Mouse (Mus musculus): ENCODE data around the gene Arfip1. TPM values are rescaled to one million over a fixed set of nuclear protein-coding genes. Genes with fewer than 3 reads are reported as not detected.

Gene Arfip1
- 37.2 and 38.5 TPM in 2 replicates for polyA plus RNA-seq (2014; fragmentation: Nextera tagmentation; extraction: Ambion mirVana)

DNA sequence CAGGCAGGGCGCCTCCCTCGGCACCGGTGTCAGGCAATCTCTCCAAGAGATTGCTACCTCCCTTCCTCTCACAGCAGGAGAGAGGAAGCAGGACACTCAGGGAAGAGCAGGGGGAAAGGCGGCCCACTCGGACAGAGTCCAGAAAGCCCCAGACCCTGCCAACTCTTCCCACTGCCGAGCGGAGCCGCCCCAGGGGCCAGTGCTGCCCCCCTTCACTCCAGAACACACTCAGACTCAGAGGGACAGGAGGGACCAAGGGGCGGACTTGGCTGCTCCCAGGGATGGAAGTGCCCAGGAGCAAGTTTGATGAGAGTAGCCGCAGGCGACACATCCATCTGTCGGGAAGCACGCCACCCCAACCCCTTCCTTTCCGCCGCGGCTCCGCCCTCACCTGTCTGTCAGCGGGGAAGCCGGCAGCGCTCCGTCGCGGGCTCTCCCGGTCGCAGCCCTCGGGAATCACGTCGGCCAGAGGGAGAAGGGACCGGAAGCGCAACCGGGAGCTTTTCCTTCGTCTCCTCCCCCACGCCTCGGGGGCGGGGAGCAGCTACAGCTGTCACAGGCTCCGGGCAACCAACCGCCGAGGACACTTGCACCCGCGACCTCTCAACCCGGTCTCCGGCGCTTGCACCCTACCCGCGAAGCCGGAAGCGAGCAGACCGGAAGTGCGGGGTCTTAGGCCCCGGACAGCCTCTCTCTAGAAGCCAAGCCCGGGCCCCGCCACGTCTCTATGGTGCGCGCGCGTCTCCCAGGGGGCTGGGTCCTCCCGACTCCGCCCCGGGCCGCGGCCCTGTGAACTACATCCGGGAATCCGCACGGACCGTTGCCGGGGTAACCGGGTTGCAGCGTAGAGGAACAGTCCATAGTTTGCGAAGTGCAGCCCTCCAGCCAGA lies at the start of gene Arfip1:
Gene Arfip1, minus strand, starts transcription at position 603 of the 890 bp plus-strand sequence.
- Histone ChIP-seq H3K4me2 (ENCODE audit: low read depth, severe bottlenecking) (peak within 1 kb of the TSS; percentile 65), H3K9me3 (ENCODE audit: control insufficient read depth, low read length) (no peaks in the 10 kb centered on the region), H3K4me1 (ENCODE audit: control insufficient read depth, insufficient read depth, low read length) (peaks cover 8% of the 10 kb centered on the region; the same call in 1 of the 2 replicates), H3K27ac (replicated peaks; ENCODE audit: low read depth, low read length) (peak within 1 kb of the TSS; percentile 49), H3K4me3 (ENCODE audit: low read depth, low read length) (peak within 1 kb of the TSS; percentile 91), H3K36me3 (ENCODE audit: control insufficient read depth, insufficient read depth, low read length) (no peaks in the 10 kb centered on the region), H3K9ac (ENCODE audit: low read length) (peak within 1 kb of the TSS; percentile 79), H3K27me3 (ENCODE audit: control insufficient read depth, insufficient read depth, low read length) (no peaks in the 10 kb centered on the region)
- DNase-seq (ENCODE audit: low spot score) (peak; percentile 99), ATAC-seq (ENCODE audit: insufficient number of reproducible peaks, low FRiP score, low TSS enrichment, low read depth) (peak; percentile 98)
- WGBS: under 1% methylated on average over 59 of the region's 70 CpGs

DNA sequence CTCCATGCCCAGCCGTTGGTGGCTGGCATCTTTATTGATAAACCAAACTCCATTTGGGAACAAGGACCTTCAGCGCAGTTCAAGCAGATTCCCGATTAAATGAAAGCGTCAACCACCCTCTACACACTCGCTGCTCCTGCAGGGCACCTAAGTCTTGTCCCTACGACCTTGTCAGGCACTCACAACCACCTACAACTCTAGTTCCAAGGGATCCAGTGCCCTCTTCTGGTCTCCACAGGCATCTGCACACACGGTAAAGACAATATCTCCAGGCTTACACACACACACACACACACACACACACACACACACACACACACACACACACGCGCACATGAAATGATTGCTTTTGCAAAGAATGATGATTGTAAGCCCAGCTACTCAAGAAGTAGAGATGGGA lies 49.2 kb upstream of the Arfip1 start:
- no peak for ATAC-seq (ENCODE audit: insufficient number of reproducible peaks, low FRiP score, low TSS enrichment, low read depth)
- DNase-seq (ENCODE audit: low spot score): no peak
- Histone ChIP-seq H3K27ac (replicated peaks; ENCODE audit: low read depth, low read length) (no peak overlapping the region), H3K36me3 (ENCODE audit: control insufficient read depth, insufficient read depth, low read length) (no peaks in the 10 kb centered on the region), H3K4me1 (ENCODE audit: control insufficient read depth, insufficient read depth, low read length) (no peaks in the 10 kb centered on the region), H3K4me3 (ENCODE audit: low read depth, low read length) (no peak overlapping the region), H3K27me3 (ENCODE audit: control insufficient read depth, insufficient read depth, low read length) (no peaks in the 10 kb centered on the region), H3K9me3 (ENCODE audit: control insufficient read depth, low read length) (no peaks in the 10 kb centered on the region), H3K4me2 (ENCODE audit: low read depth, severe bottlenecking) (no peak overlapping the region), H3K9ac (ENCODE audit: low read length) (no peak overlapping the region)
- WGBS: 93% methylated on average over 9 of the region's 9 CpGs

DNA sequence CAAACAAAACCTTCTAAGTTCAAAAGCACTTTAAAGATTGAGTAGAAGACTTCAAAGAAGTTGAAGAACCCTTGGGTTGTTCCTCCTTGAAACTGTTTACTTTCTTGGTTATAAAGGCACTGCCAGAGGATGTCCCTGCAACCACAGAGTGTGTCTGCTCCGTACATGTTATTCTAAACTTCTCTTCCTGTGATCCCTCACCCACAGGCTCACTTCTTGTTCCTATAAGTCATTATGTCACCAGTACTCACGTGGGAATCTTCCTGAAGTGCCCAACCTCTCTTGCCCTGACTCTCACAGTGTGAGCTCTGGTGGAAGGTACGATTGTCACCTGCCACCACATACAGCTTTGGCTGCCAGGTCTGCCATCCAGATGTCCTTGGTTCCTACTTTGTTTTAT lies 39.6 kb upstream of the Arfip1 start:
- H3K9me3 ChIP-seq (ENCODE audit: control insufficient read depth, low read length): no peaks in the 10 kb centered on the region
- H3K4me2 ChIP-seq (ENCODE audit: low read depth, severe bottlenecking): no peak overlapping the region
- 28% methylated on average over 3 of the region's 3 CpGs for WGBS
- ATAC-seq (ENCODE audit: insufficient number of reproducible peaks, low FRiP score, low TSS enrichment, low read depth): no peak
- H3K27me3 ChIP-seq (ENCODE audit: control insufficient read depth, insufficient read depth, low read length): no peaks in the 10 kb centered on the region
- H3K4me1 ChIP-seq (ENCODE audit: control insufficient read depth, insufficient read depth, low read length): no peaks in the 10 kb centered on the region
- no peak overlapping the region for H3K9ac ChIP-seq (ENCODE audit: low read length)
- no peaks in the 10 kb centered on the region for H3K36me3 ChIP-seq (ENCODE audit: control insufficient read depth, insufficient read depth, low read length)
- no peak for DNase-seq (ENCODE audit: low spot score)
- no peak overlapping the region for H3K27ac ChIP-seq (replicated peaks; ENCODE audit: low read depth, low read length)
- no peak overlapping the region for H3K4me3 ChIP-seq (ENCODE audit: low read depth, low read length)

DNA sequence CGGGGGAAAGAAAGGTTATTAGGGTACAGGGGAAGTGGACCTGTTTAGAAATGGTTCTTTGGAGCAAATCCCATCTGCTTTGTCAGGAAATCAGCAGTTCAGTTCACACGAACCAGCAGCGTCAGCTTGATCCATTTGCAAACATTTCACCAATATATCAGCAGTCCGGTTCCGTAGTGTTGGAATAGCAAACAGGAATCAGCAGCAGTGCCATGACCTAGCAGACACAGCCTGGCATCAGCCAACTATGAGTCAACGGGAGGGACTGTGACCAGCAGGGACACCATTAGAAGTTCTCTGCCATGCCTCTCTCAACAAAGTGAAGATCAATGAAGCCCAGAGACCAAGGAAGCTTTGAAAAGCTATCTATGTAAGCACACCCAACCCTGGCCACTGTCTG lies 37.3 kb upstream of the Arfip1 start:
- no peak for DNase-seq (ENCODE audit: low spot score)
- H3K4me3 ChIP-seq (ENCODE audit: low read depth, low read length): no peak overlapping the region
- H3K9ac ChIP-seq (ENCODE audit: low read length): no peak overlapping the region
- H3K9me3 ChIP-seq (ENCODE audit: control insufficient read depth, low read length): no peaks in the 10 kb centered on the region
- H3K4me1 ChIP-seq (ENCODE audit: control insufficient read depth, insufficient read depth, low read length): no peaks in the 10 kb centered on the region
- H3K4me2 ChIP-seq (ENCODE audit: low read depth, severe bottlenecking): no peak overlapping the region
- 94% methylated on average over 6 of the region's 6 CpGs for WGBS
- no peak overlapping the region for H3K27ac ChIP-seq (replicated peaks; ENCODE audit: low read depth, low read length)
- H3K36me3 ChIP-seq (ENCODE audit: control insufficient read depth, insufficient read depth, low read length): no peaks in the 10 kb centered on the region
- H3K27me3 ChIP-seq (ENCODE audit: control insufficient read depth, insufficient read depth, low read length): no peaks in the 10 kb centered on the region
- no peak for ATAC-seq (ENCODE audit: insufficient number of reproducible peaks, low FRiP score, low TSS enrichment, low read depth)

DNA sequence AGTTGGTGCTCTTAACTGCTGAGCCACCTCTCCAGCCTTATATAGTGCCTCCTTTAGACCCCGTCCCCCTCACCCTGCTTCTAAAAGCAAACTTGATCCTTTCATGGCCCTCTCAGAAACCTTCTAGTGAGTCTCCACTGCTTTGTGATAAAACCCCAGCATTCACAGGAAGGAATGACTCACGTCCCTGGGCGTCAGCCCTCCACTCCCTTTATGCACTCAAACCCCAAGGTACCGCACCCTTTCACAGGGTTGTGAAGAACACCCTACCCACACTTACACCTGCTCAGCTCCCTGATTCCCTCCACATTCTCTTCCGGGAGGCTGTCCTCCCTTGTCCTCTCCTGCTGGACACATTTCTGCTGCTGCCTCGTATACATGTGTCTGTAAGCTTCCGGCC lies 36.6 kb upstream of the Arfip1 start:
- no peak overlapping the region for H3K4me3 ChIP-seq (ENCODE audit: low read depth, low read length)
- 93% methylated on average over 7 of the region's 7 CpGs for WGBS
- H3K4me1 ChIP-seq (ENCODE audit: control insufficient read depth, insufficient read depth, low read length): no peaks in the 10 kb centered on the region
- DNase-seq (ENCODE audit: low spot score) (no peak), ATAC-seq (ENCODE audit: insufficient number of reproducible peaks, low FRiP score, low TSS enrichment, low read depth) (no peak)
- H3K27ac ChIP-seq (replicated peaks; ENCODE audit: low read depth, low read length): no peak overlapping the region
- no peak overlapping the region for H3K9ac ChIP-seq (ENCODE audit: low read length)
- no peaks in the 10 kb centered on the region for H3K36me3 ChIP-seq (ENCODE audit: control insufficient read depth, insufficient read depth, low read length)
- no peaks in the 10 kb centered on the region for H3K9me3 ChIP-seq (ENCODE audit: control insufficient read depth, low read length)
- no peaks in the 10 kb centered on the region for H3K27me3 ChIP-seq (ENCODE audit: control insufficient read depth, insufficient read depth, low read length)
- no peak overlapping the region for H3K4me2 ChIP-seq (ENCODE audit: low read depth, severe bottlenecking)

DNA sequence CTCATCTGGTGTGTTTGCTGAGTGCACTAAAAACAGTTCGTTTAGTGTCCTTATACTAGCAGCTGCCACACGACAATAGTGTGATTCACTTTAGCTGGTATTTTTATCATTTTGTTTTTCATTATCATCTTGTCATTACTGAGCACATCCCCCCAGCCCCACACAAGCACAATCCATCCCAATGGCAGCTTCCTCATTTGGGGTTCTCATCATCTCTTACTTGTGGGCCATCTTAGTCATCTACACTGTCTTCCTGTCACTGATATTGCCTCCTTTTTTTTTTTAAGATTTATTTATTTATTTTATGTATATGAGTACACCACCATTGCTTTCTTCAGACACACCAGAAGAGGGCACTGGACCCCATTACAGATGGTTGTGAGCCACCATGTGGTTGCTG lies 36.2 kb upstream of the Arfip1 start:
- H3K4me3 ChIP-seq (ENCODE audit: low read depth, low read length): no peak overlapping the region
- no peak overlapping the region for H3K27ac ChIP-seq (replicated peaks; ENCODE audit: low read depth, low read length)
- H3K4me1 ChIP-seq (ENCODE audit: control insufficient read depth, insufficient read depth, low read length): no peaks in the 10 kb centered on the region
- 89% methylated on average over 2 of the region's 2 CpGs for WGBS
- H3K36me3 ChIP-seq (ENCODE audit: control insufficient read depth, insufficient read depth, low read length): no peaks in the 10 kb centered on the region
- no peaks in the 10 kb centered on the region for H3K9me3 ChIP-seq (ENCODE audit: control insufficient read depth, low read length)
- no peaks in the 10 kb centered on the region for H3K27me3 ChIP-seq (ENCODE audit: control insufficient read depth, insufficient read depth, low read length)
- no peak overlapping the region for H3K9ac ChIP-seq (ENCODE audit: low read length)
- no peak for ATAC-seq (ENCODE audit: insufficient number of reproducible peaks, low FRiP score, low TSS enrichment, low read depth)
- no peak for DNase-seq (ENCODE audit: low spot score)
- H3K4me2 ChIP-seq (ENCODE audit: low read depth, severe bottlenecking): no peak overlapping the region

DNA sequence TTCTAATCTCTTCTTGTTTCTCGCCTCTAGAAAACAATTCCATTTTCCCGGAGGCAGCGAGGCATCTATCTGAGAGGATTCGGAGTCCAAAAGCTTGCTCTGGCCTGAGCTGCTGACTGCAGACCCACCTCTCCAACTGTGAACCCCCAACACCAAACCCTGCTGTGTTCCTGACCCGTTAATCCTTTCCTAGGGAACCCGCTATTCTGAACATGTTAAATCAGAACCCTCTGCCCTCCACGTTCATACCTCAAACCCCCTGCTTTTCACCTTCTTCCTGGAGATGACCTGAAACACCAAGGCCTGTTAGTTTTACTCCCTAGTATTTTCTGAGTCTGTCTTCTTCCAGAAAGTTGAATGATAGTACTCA lies 33.4 kb upstream of the Arfip1 start:
- no peak overlapping the region for H3K4me3 ChIP-seq (ENCODE audit: low read depth, low read length)
- H3K9me3 ChIP-seq (ENCODE audit: control insufficient read depth, low read length): no peaks in the 10 kb centered on the region
- no peaks in the 10 kb centered on the region for H3K4me1 ChIP-seq (ENCODE audit: control insufficient read depth, insufficient read depth, low read length)
- H3K9ac ChIP-seq (ENCODE audit: low read length): no peak overlapping the region
- H3K27ac ChIP-seq (replicated peaks; ENCODE audit: low read depth, low read length): no peak overlapping the region
- H3K27me3 ChIP-seq (ENCODE audit: control insufficient read depth, insufficient read depth, low read length): no peaks in the 10 kb centered on the region
- no peak overlapping the region for H3K4me2 ChIP-seq (ENCODE audit: low read depth, severe bottlenecking)
- no peaks in the 10 kb centered on the region for H3K36me3 ChIP-seq (ENCODE audit: control insufficient read depth, insufficient read depth, low read length)
- DNase-seq (ENCODE audit: low spot score): peak; percentile 27
- ATAC-seq (ENCODE audit: insufficient number of reproducible peaks, low FRiP score, low TSS enrichment, low read depth): no peak
- 46% methylated on average over 7 of the region's 7 CpGs for WGBS

DNA sequence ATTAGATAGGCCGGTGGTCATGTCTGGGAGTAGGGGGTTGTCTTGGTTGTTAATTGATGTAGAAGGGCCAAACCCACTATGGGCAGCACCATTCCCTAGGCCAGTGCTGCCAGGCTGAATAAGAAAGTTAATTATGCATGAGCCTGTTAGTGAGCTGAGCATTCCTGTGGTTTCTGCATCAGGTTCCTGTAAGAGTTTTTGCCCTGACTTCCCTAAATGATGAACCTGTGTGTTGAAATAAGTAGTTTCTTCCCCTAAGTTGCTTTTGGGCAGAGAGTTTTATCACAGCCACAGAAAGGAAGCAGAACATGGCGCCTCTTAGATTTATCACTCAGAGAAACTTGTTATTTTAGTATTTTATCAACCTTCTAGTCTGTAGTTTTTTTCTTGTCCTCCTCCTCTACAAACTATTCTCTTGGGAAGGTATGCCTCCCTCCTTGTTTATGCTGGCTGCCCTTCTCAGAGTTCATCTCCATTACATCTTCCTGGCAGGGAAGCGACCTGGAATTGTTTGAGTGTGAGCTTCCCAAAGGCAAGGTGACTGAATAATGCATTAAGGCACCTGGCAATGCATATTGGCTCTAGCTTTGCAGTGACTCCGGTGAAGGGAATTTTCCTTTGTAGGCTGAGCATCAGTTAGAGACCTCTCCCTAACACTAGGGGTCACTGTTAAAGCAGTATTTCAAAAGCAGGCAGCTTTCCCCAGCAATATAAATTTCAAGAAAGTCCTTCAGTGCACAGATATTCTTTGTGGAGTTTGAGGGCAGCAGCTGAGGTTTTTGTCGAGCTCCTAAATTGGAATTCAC lies 32.8 kb upstream of the Arfip1 start:
- H3K27ac ChIP-seq (replicated peaks; ENCODE audit: low read depth, low read length): no peak overlapping the region
- ATAC-seq (ENCODE audit: insufficient number of reproducible peaks, low FRiP score, low TSS enrichment, low read depth): no peak
- H3K4me1 ChIP-seq (ENCODE audit: control insufficient read depth, insufficient read depth, low read length): no peaks in the 10 kb centered on the region
- no peaks in the 10 kb centered on the region for H3K27me3 ChIP-seq (ENCODE audit: control insufficient read depth, insufficient read depth, low read length)
- no peak overlapping the region for H3K9ac ChIP-seq (ENCODE audit: low read length)
- H3K9me3 ChIP-seq (ENCODE audit: control insufficient read depth, low read length): no peaks in the 10 kb centered on the region
- 33% methylated on average over 5 of the region's 5 CpGs for WGBS
- DNase-seq (ENCODE audit: low spot score): no peak
- no peak overlapping the region for H3K4me3 ChIP-seq (ENCODE audit: low read depth, low read length)
- no peaks in the 10 kb centered on the region for H3K36me3 ChIP-seq (ENCODE audit: control insufficient read depth, insufficient read depth, low read length)
- no peak overlapping the region for H3K4me2 ChIP-seq (ENCODE audit: low read depth, severe bottlenecking)
